ENCODE assay signal across 23 mouse cellular contexts in genomic region chr2:120024337-120024736, GRCm38 (mm10). TPM values are rescaled to one million over a fixed set of nuclear protein-coding genes. Genes with fewer than 3 reads are reported as not detected.
A peak's percentile ranks its signal among the peaks of the same experiment; 100 is the strongest.
DNase-seq lines count a peak whose midpoint lies in the region; ATAC-seq lines count a peak whose summit lies in the region.
"Had no signal": no experiment of that assay in that cellular context is flagged by ENCODE, and none has a peak within 500 bp of the region (broad histone marks: within the 10 kb centered on the region; RNA-seq: fewer than 3 reads in every experiment).

No protein-coding gene starts in this region.

- H3K4me1 ChIP-seq in heart, embryonic 11.5 days (ENCODE audit: control insufficient read depth, insufficient read depth, low read length): peaks cover 8% of the 10 kb centered on the region
- H3K4me1 ChIP-seq in heart, embryonic 10.5 days: peaks cover 11% of the 10 kb centered on the region

- ATAC-seq in heart, embryonic 11.5 days (replicated peaks; ENCODE audit: insufficient number of reproducible peaks, low FRiP score, low TSS enrichment): no peak
- ATAC-seq: inflammation-experienced regulatory T-cells, adult 6 months had no signal

- 62% methylated on average over 5 of the region's 5 CpGs for WGBS in heart, embryonic 11.5 days (ENCODE audit: insufficient replicate concordance)
- 80% methylated on average over 5 of the region's 5 CpGs for WGBS in heart, embryonic 10.5 days

- no peak overlapping the region for H3K9ac ChIP-seq in heart, embryonic 11.5 days (ENCODE audit: low read depth, low read length)
- H3K9ac ChIP-seq: embryonic facial prominence, embryonic 15.5 days; forebrain, embryonic 12.5 days; lung, embryonic 14.5 days; neural tube, embryonic 15.5 days had no signal

- peak; percentile 75 for DNase-seq in heart, adult 18-20 months
- peak; percentile 84 for DNase-seq in adrenal gland, adult 8-10 months
- DNase-seq in heart, embryonic 10.5 days (ENCODE audit: low spot score): no peak
- DNase-seq in heart, postnatal 36 days: peak; percentile 47 to 48
- no peak for DNase-seq in spleen, postnatal 14 days (ENCODE audit: low spot score in 2 of 2)
- DNase-seq in lung, postnatal 4 days: no peak
- DNase-seq in yolk sac, embryonic 10.5 days (ENCODE audit: low spot score): no peak
- DNase-seq: cerebellum, adult 18-20 months; gastrocnemius, adult 2 months; layer of hippocampus, postnatal 36 days; left cerebral cortex, postnatal 4 days; lung, embryonic 14.5 days; spleen, adult 18-20 months; thymus, postnatal 4 days had no signal

- no peak overlapping the region for H3K27ac ChIP-seq in heart, embryonic 11.5 days (ENCODE audit: low read depth, low read length)
- peak overlapping the region; percentile 24; the same call in 1 of the 2 replicates for H3K27ac ChIP-seq in heart, embryonic 10.5 days
- H3K27ac ChIP-seq: embryonic facial prominence, embryonic 15.5 days; forebrain, embryonic 12.5 days; gastrocnemius, adult 2 months; hindbrain, embryonic 10.5 days; neural tube, embryonic 15.5 days had no signal

- H3K4me3 ChIP-seq in heart, embryonic 11.5 days (ENCODE audit: low read depth, low read length): no peak overlapping the region
- no peak overlapping the region for H3K4me3 ChIP-seq in heart, embryonic 10.5 days
- H3K4me3 ChIP-seq: embryonic facial prominence, embryonic 15.5 days; forebrain, embryonic 12.5 days; gastrocnemius, adult 2 months; hindbrain, embryonic 10.5 days; megakaryocyte, embryonic 14.5 days; neural tube, embryonic 15.5 days had no signal

- no peaks in the 10 kb centered on the region for H3K9me3 ChIP-seq in heart, embryonic 11.5 days (replicated peaks; ENCODE audit: control insufficient read depth, low read length)
- no peaks in the 10 kb centered on the region for H3K9me3 ChIP-seq in heart, embryonic 10.5 days
- H3K9me3 ChIP-seq: embryonic facial prominence, embryonic 15.5 days; forebrain, embryonic 12.5 days; hindbrain, embryonic 10.5 days; megakaryocyte, embryonic 14.5 days; neural tube, embryonic 15.5 days had no signal

- no peak overlapping the region for H3K4me2 ChIP-seq in heart, embryonic 11.5 days
- H3K4me2 ChIP-seq: embryonic facial prominence, embryonic 15.5 days; forebrain, embryonic 12.5 days; liver, embryonic 11.5 days; lung, embryonic 14.5 days; neural tube, embryonic 15.5 days had no signal

- peaks cover 14% of the 10 kb centered on the region for H3K36me3 ChIP-seq in heart, embryonic 11.5 days (ENCODE audit: control insufficient read depth, insufficient read depth, low read length)
- peaks cover 64% of the 10 kb centered on the region for H3K36me3 ChIP-seq in heart, embryonic 10.5 days

- intact Hi-C loops in heart, postnatal 36 days (cut with DNase I): no loop called here

- H3K27me3 ChIP-seq in heart, embryonic 11.5 days (ENCODE audit: control insufficient read depth, insufficient read depth, low read length): no peaks in the 10 kb centered on the region
- no peaks in the 10 kb centered on the region for H3K27me3 ChIP-seq in heart, embryonic 10.5 days (ENCODE audit: insufficient read depth, poor library complexity, severe bottlenecking)
- H3K27me3 ChIP-seq: CH12.LX; embryonic facial prominence, embryonic 15.5 days; forebrain, embryonic 12.5 days; megakaryocyte, embryonic 14.5 days; neural tube, embryonic 15.5 days had no signal

RNA-seq across cellular contexts. Expression of gene Jmjd7, which starts 2.9 kb away (rescaled TPM):
- total RNA-seq in heart, adult 18-20 months (2021): 1 to 10 TPM; 6.1 to 7.9 TPM
- polyA plus RNA-seq in heart, embryonic 11.5 days (2014; fragmentation: Nextera tagmentation; extraction: Ambion mirVana): 12.7 and 16.0 TPM in 2 replicates
- 10 to 100 TPM in 2 of 4 experiments, 1 to 10 TPM in 2; 7.3 to 16.7 (median 10.8) TPM for total RNA-seq in adrenal gland, adult 8-10 months (2022)
- 16.8 and 17.6 TPM in 2 replicates for polyA plus RNA-seq in heart, embryonic 10.5 days (2016; fragmentation: Nextera tagmentation; extraction: Ambion mirVana)
- 1 to 10 TPM; 7.7 to 8.2 TPM for total RNA-seq in heart, postnatal 36 days (2021)

RNA-seq across cellular contexts. Expression of gene Gm28042, which starts 3.0 kb away (rescaled TPM):
- total RNA-seq in heart, adult 18-20 months (2021): under 1 TPM; 0.57 to 0.72 TPM
- polyA plus RNA-seq in heart, embryonic 11.5 days (2014; fragmentation: Nextera tagmentation; extraction: Ambion mirVana): 0.92 and 1.8 TPM in 2 replicates
- total RNA-seq in adrenal gland, adult 8-10 months (2022): 1 to 10 TPM in 2 of 4 experiments, under 1 TPM in 2; 0.78 to 1.6 (median 0.96) TPM
- 2.6 and 5.5 TPM in 2 replicates for polyA plus RNA-seq in heart, embryonic 10.5 days (2016; fragmentation: Nextera tagmentation; extraction: Ambion mirVana)
- 1 to 10 TPM in 1 of 2 experiments, under 1 TPM in 1; 0.68 to 1.3 TPM for total RNA-seq in heart, postnatal 36 days (2021)

RNA-seq across cellular contexts. Expression of gene Pla2g4b, which starts 8.9 kb away (rescaled TPM):
- 1 to 10 TPM in 1 of 2 experiments, under 1 TPM in 1; 0.72 to 1.7 TPM for total RNA-seq in heart, adult 18-20 months (2021)
- 1.2 and 2.3 TPM in 2 replicates for polyA plus RNA-seq in heart, embryonic 11.5 days (2014; fragmentation: Nextera tagmentation; extraction: Ambion mirVana)
- total RNA-seq in adrenal gland, adult 8-10 months (2022): 1 to 10 TPM; 1.4 to 4.6 (median 3.8) TPM
- 2.6 TPM in 2 replicates for polyA plus RNA-seq in heart, embryonic 10.5 days (2016; fragmentation: Nextera tagmentation; extraction: Ambion mirVana)
- 1 to 10 TPM; 2.0 to 2.1 TPM for total RNA-seq in heart, postnatal 36 days (2021)

RNA-seq across cellular contexts. Expression of gene Mapkbp1, which starts 51.8 kb away (rescaled TPM):
- 1 to 10 TPM; 6.1 to 8.2 TPM for total RNA-seq in heart, adult 18-20 months (2021)
- 2.5 and 3.2 TPM in 2 replicates for polyA plus RNA-seq in heart, embryonic 11.5 days (2014; fragmentation: Nextera tagmentation; extraction: Ambion mirVana)
- 10 to 100 TPM in 3 of 4 experiments, 1 to 10 TPM in 1; 9.1 to 22.4 (median 16.9) TPM for total RNA-seq in adrenal gland, adult 8-10 months (2022)
- 1.8 and 2.8 TPM in 2 replicates for polyA plus RNA-seq in heart, embryonic 10.5 days (2016; fragmentation: Nextera tagmentation; extraction: Ambion mirVana)
- total RNA-seq in heart, postnatal 36 days (2021): 1 to 10 TPM; 7.8 to 9.2 TPM

Comparison
In these comparisons a context has a peak if more than half of its experiments do, and no peak if none do; other contexts are left out.
1. DNase-seq: peak in heart, adult 18-20 months (2 of 2), adrenal gland, adult 8-10 months (single experiment) and heart, postnatal 36 days (2 of 2); none in heart, embryonic 10.5 days (single experiment), spleen, postnatal 14 days (0 of 2), lung, postnatal 4 days (0 of 2) and yolk sac, embryonic 10.5 days (single experiment).